Mouse (Mus musculus): ENCODE measurements at regions not wholly inside any gene's neighbourhood (a gene's known extent, or its start where the extent isn't known, plus 50 kb on each side); places are given as distances from the start of the nearest gene placed in this dataset.

DNA sequence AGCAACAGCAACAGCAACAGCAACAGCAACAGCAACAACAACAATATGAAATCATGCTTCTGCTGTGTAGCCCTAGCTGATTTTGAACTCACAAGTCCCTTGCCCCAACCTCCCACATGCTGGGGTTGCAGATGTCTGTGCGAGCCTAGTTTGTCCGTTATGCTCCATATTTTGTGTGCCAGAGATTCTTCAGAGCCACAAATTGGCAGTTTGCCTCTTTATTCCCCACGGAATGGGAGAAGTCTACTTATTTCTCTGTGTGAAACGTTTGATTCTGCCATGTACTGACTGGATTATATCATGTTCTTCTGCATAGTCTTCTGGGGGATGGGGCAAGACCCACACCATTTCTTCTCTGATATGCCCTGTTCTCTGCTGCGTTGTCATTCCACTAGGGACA, 64.5 kb upstream of the Myocd start:
- TF ChIP-seq ZNF384 (IDR thresholded peaks at IDR 0.05; ENCODE audit: low read depth, low read length) (no peak), CHD2 (IDR thresholded peaks at IDR 0.05; ENCODE audit: low read depth, low read length) (no peak), HCFC1 (IDR thresholded peaks at IDR 0.05; ENCODE audit: borderline replicate concordance, insufficient read depth, low read length) (no peak), MAFK (IDR thresholded peaks at IDR 0.05; ENCODE audit: insufficient read depth, low read depth, low read length) (no peak)

Data from ES-E14 (cell line).